Mouse (Mus musculus) small intestine, adult 2 months (tissue): Measurements from ENCODE around the gene Sox6.

Experiments used
- CTCF ChIP-seq: fragments of 200-500 bp; IDR thresholded peaks from 2 replicates; pipeline ENCODE4 v1.5.1; 2012; ENCODE audit warnings: low read depth, mild to moderate bottlenecking, control low read depth, inconsistent platforms, low read length, moderate library complexity, mixed read lengths; ENCODE audit not compliant: insufficient replicate concordance, insufficient read length; ENCODE audit errors: extremely low read depth
- POLR2A ChIP-seq: fragments of 200-500 bp; IDR thresholded peaks from 2 replicates; pipeline ENCODE4 v1.6.1; 2012; ENCODE audit warnings: low read depth, mild to moderate bottlenecking, control low read depth, inconsistent platforms, low read length, moderate library complexity

GRCm38 (mm10) chr7:116029991-116030390 is 8.6 kb downstream of the Sox6 start:
- no peak for TF ChIP-seq POLR2A
- TF ChIP-seq CTCF: no peak
